ENCODE assay signal across 14 mouse cellular contexts in the genomic region with DNA sequence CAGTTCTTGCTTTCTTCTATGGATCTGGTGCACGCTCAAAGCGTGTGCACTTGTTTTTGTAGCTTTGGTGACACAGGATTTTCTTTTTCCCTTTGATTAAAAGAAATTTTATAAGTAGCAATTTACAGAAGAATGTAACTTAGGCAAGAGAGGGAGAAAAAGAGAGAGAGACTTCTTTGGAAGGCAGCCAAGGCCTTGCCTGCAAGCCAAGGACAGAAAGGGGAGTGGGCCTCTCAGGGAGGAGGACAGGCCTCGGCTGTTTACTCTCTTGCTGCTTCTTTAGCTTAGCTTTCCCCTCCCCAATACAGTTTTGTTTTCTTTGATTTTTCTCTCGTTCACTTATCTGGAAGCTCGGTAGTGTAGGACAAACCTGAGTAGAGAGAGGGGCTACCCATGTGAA. TPM values are rescaled to one million over a fixed set of nuclear protein-coding genes. Genes with fewer than 3 reads are reported as not detected.
DNase-seq lines count a peak whose midpoint lies in the region; ATAC-seq lines count a peak whose summit lies in the region.
"Had no signal": no experiment of that assay in that cellular context is flagged by ENCODE, and none has a peak within 500 bp of the region (broad histone marks: within the 10 kb centered on the region; RNA-seq: fewer than 3 reads in every experiment).

No protein-coding gene starts in this region.

- H3K9ac ChIP-seq in hindbrain, embryonic 14.5 days = no peak overlapping the region
- H3K9ac ChIP-seq in hindbrain, embryonic 12.5 days = no peak overlapping the region
- H3K9ac ChIP-seq in neural tube, embryonic 15.5 days (replicated peaks) = no peak overlapping the region
- H3K9ac ChIP-seq in embryonic facial prominence, embryonic 15.5 days = no peak overlapping the region
- H3K9ac ChIP-seq: neural tube, embryonic 12.5 days had no signal

- H3K36me3 ChIP-seq in hindbrain, embryonic 14.5 days (replicated peaks; ENCODE audit: control insufficient read depth, insufficient read depth) = no peaks in the 10 kb centered on the region
- no peaks in the 10 kb centered on the region for H3K36me3 ChIP-seq in hindbrain, embryonic 12.5 days
- H3K36me3 ChIP-seq in neural tube, embryonic 15.5 days = no peaks in the 10 kb centered on the region
- H3K36me3 ChIP-seq in embryonic facial prominence, embryonic 15.5 days = no peaks in the 10 kb centered on the region
- H3K36me3 ChIP-seq: neural tube, embryonic 12.5 days had no signal

- 72% methylated on average over 5 of the region's 5 CpGs for WGBS in hindbrain, embryonic 14.5 days
- 90% methylated on average over 5 of the region's 5 CpGs for WGBS in hindbrain, embryonic 12.5 days
- 73% methylated on average over 5 of the region's 5 CpGs for WGBS in neural tube, embryonic 15.5 days
- 25% methylated on average over 5 of the region's 5 CpGs for WGBS in embryonic facial prominence, embryonic 15.5 days

- H3K4me1 ChIP-seq in hindbrain, embryonic 14.5 days (replicated peaks; ENCODE audit: control insufficient read depth, insufficient read depth, low read length) = peaks cover 9% of the 10 kb centered on the region
- H3K4me1 ChIP-seq in hindbrain, embryonic 12.5 days = peaks cover 9% of the 10 kb centered on the region
- peaks cover 13% of the 10 kb centered on the region for H3K4me1 ChIP-seq in neural tube, embryonic 15.5 days
- peaks cover 27% of the 10 kb centered on the region for H3K4me1 ChIP-seq in embryonic facial prominence, embryonic 15.5 days

- no peaks in the 10 kb centered on the region for H3K27me3 ChIP-seq in hindbrain, embryonic 14.5 days (ENCODE audit: control insufficient read depth, insufficient read depth, low read length)
- no peaks in the 10 kb centered on the region for H3K27me3 ChIP-seq in hindbrain, embryonic 12.5 days
- no peaks in the 10 kb centered on the region for H3K27me3 ChIP-seq in neural tube, embryonic 15.5 days (replicated peaks)
- H3K27me3 ChIP-seq in embryonic facial prominence, embryonic 15.5 days = no peaks in the 10 kb centered on the region
- H3K27me3 ChIP-seq: neural tube, embryonic 12.5 days had no signal

- 0 out of 2 replicates have a peak overlapping the region, but pooled peaks have one; percentile 3 for H3K27ac ChIP-seq in hindbrain, embryonic 14.5 days
- no peak overlapping the region for H3K27ac ChIP-seq in hindbrain, embryonic 12.5 days
- peak overlapping the region; percentile 28; the same call in 1 of the 2 replicates for H3K27ac ChIP-seq in neural tube, embryonic 15.5 days (replicated peaks)
- peak overlapping the region; percentile 99 for H3K27ac ChIP-seq in embryonic facial prominence, embryonic 15.5 days (replicated peaks)
- H3K27ac ChIP-seq: neural tube, embryonic 12.5 days had no signal

- intact Hi-C loops in gastrocnemius, postnatal 14 days (cut with DNase I; ENCODE audit: low total_unique reads) = no loop called here

- ATAC-seq in hindbrain, embryonic 14.5 days (ENCODE audit: low FRiP score) = no peak
- no peak for ATAC-seq in hindbrain, embryonic 12.5 days (ENCODE audit: low FRiP score)
- no peak for ATAC-seq in neural tube, embryonic 15.5 days (ENCODE audit: low FRiP score)
- ATAC-seq in embryonic facial prominence, embryonic 15.5 days (ENCODE audit: insufficient number of reproducible peaks, low FRiP score, low TSS enrichment, low read depth) = no peak
- ATAC-seq: hindbrain, embryonic 16.5 days had no signal

- H3K4me3 ChIP-seq in hindbrain, embryonic 14.5 days (replicated peaks; ENCODE audit: low read length) = no peak overlapping the region
- H3K4me3 ChIP-seq in hindbrain, embryonic 12.5 days = no peak overlapping the region
- H3K4me3 ChIP-seq in neural tube, embryonic 15.5 days (replicated peaks) = no peak overlapping the region
- no peak overlapping the region for H3K4me3 ChIP-seq in embryonic facial prominence, embryonic 15.5 days (replicated peaks)
- H3K4me3 ChIP-seq: neural tube, embryonic 12.5 days had no signal

- H3K9me3 ChIP-seq in hindbrain, embryonic 14.5 days (ENCODE audit: control insufficient read depth, low read length) = no peaks in the 10 kb centered on the region
- no peaks in the 10 kb centered on the region for H3K9me3 ChIP-seq in hindbrain, embryonic 12.5 days (replicated peaks)
- H3K9me3 ChIP-seq in neural tube, embryonic 15.5 days (replicated peaks) = no peaks in the 10 kb centered on the region
- H3K9me3 ChIP-seq in embryonic facial prominence, embryonic 15.5 days (replicated peaks) = no peaks in the 10 kb centered on the region
- H3K9me3 ChIP-seq: neural tube, embryonic 12.5 days had no signal

- H3K4me2 ChIP-seq in hindbrain, embryonic 14.5 days (replicated peaks) = no peak overlapping the region
- no peak overlapping the region for H3K4me2 ChIP-seq in hindbrain, embryonic 12.5 days (replicated peaks)
- no peak overlapping the region for H3K4me2 ChIP-seq in neural tube, embryonic 15.5 days
- H3K4me2 ChIP-seq in embryonic facial prominence, embryonic 15.5 days (replicated peaks) = no peak overlapping the region
- H3K4me2 ChIP-seq: neural tube, embryonic 12.5 days had no signal

- DNase-seq in hindbrain, embryonic 14.5 days (ENCODE audit: low spot score) = no peak
- no peak for DNase-seq in neural tube, embryonic 10.5 days (ENCODE audit: extremely low spot score, low spot score)
- peak; percentile 70 for DNase-seq in testis, postnatal 10 days (ENCODE audit: low spot score)
- DNase-seq in gastrocnemius, postnatal 14 days = no peak
- no peak for DNase-seq in layer of hippocampus, postnatal 10 days (ENCODE audit: low spot score in 2 of 2)
- DNase-seq: cerebellum, adult 8-10 months; left cerebral cortex, postnatal 4 days; thymus, postnatal 4 days had no signal

RNA-seq across cellular contexts. Expression of a gene that starts 1.8 kb away (rescaled TPM):
- 14.0 and 17.9 TPM in 2 replicates for polyA plus RNA-seq in hindbrain, embryonic 14.5 days (2014; fragmentation: Nextera tagmentation; extraction: Ambion mirVana)
- 25.7 and 29.3 TPM in 2 replicates for polyA plus RNA-seq in hindbrain, embryonic 12.5 days (2016; fragmentation: Nextera tagmentation; extraction: Ambion mirVana)
- 20.0 and 21.2 TPM in 2 replicates for polyA plus RNA-seq in neural tube, embryonic 15.5 days (2015; fragmentation: Nextera tagmentation; extraction: Ambion mirVana)
- polyA plus RNA-seq in embryonic facial prominence, embryonic 15.5 days (2015; fragmentation: Nextera tagmentation; extraction: Ambion mirVana) = 19.7 and 21.1 TPM in 2 replicates
- total RNA-seq in gastrocnemius, postnatal 14 days (2021) = 1 to 10 TPM; 5.5 to 6.3 TPM
- 10 to 100 TPM; 22.5 to 23.6 TPM for total RNA-seq in layer of hippocampus, postnatal 10 days (2021)

RNA-seq across cellular contexts. Expression of a gene that starts 12.7 kb away (rescaled TPM):
- 9.7 and 9.9 TPM in 2 replicates for polyA plus RNA-seq in hindbrain, embryonic 14.5 days (2014; fragmentation: Nextera tagmentation; extraction: Ambion mirVana)
- polyA plus RNA-seq in hindbrain, embryonic 12.5 days (2016; fragmentation: Nextera tagmentation; extraction: Ambion mirVana) = 8.6 and 9.2 TPM in 2 replicates
- polyA plus RNA-seq in neural tube, embryonic 15.5 days (2015; fragmentation: Nextera tagmentation; extraction: Ambion mirVana) = 18.1 and 23.5 TPM in 2 replicates
- polyA plus RNA-seq in embryonic facial prominence, embryonic 15.5 days (2015; fragmentation: Nextera tagmentation; extraction: Ambion mirVana) = 14.7 and 15.7 TPM in 2 replicates
- 1 to 10 TPM; 6.5 to 7.7 TPM for total RNA-seq in gastrocnemius, postnatal 14 days (2021)
- 10 to 100 TPM; 25.5 to 28.4 TPM for total RNA-seq in layer of hippocampus, postnatal 10 days (2021)
- total RNA-seq: megakaryocyte, adult 5-6 weeks had no signal

RNA-seq across cellular contexts. Expression of a gene that starts 13.3 kb away (rescaled TPM):
- polyA plus RNA-seq in hindbrain, embryonic 14.5 days (2014; fragmentation: Nextera tagmentation; extraction: Ambion mirVana) = 22.6 and 25.9 TPM in 2 replicates
- 63.4 and 66.4 TPM in 2 replicates for polyA plus RNA-seq in hindbrain, embryonic 12.5 days (2016; fragmentation: Nextera tagmentation; extraction: Ambion mirVana)
- polyA plus RNA-seq in neural tube, embryonic 15.5 days (2015; fragmentation: Nextera tagmentation; extraction: Ambion mirVana) = 33.1 and 37.6 TPM in 2 replicates
- polyA plus RNA-seq in embryonic facial prominence, embryonic 15.5 days (2015; fragmentation: Nextera tagmentation; extraction: Ambion mirVana) = 104 and 108 TPM in 2 replicates
- total RNA-seq in gastrocnemius, postnatal 14 days (2021) = 10 to 100 TPM; 65.6 to 69.5 TPM
- total RNA-seq in layer of hippocampus, postnatal 10 days (2021) = 10 to 100 TPM; 30.7 to 38.2 TPM
- total RNA-seq: megakaryocyte, adult 5-6 weeks had no signal

RNA-seq across cellular contexts. Expression of a gene that starts 26.5 kb away (rescaled TPM):
- 43.0 and 50.1 TPM in 2 replicates for polyA plus RNA-seq in hindbrain, embryonic 14.5 days (2014; fragmentation: Nextera tagmentation; extraction: Ambion mirVana)
- polyA plus RNA-seq in hindbrain, embryonic 12.5 days (2016; fragmentation: Nextera tagmentation; extraction: Ambion mirVana) = 36.9 and 38.6 TPM in 2 replicates
- polyA plus RNA-seq in neural tube, embryonic 15.5 days (2015; fragmentation: Nextera tagmentation; extraction: Ambion mirVana) = 62.7 and 75.1 TPM in 2 replicates
- polyA plus RNA-seq in embryonic facial prominence, embryonic 15.5 days (2015; fragmentation: Nextera tagmentation; extraction: Ambion mirVana) = 22.5 and 26.3 TPM in 2 replicates
- 1 to 10 TPM; 5.2 to 6.2 TPM for total RNA-seq in gastrocnemius, postnatal 14 days (2021)
- 100 to 1,000 TPM; 148 to 159 TPM for total RNA-seq in layer of hippocampus, postnatal 10 days (2021)
- total RNA-seq: megakaryocyte, adult 5-6 weeks had no signal

RNA-seq across cellular contexts. Expression of a gene that starts 40.2 kb away (rescaled TPM):
- 37.5 and 40.3 TPM in 2 replicates for polyA plus RNA-seq in hindbrain, embryonic 14.5 days (2014; fragmentation: Nextera tagmentation; extraction: Ambion mirVana)
- polyA plus RNA-seq in hindbrain, embryonic 12.5 days (2016; fragmentation: Nextera tagmentation; extraction: Ambion mirVana) = 25.3 and 25.7 TPM in 2 replicates
- 40.2 and 50.7 TPM in 2 replicates for polyA plus RNA-seq in neural tube, embryonic 15.5 days (2015; fragmentation: Nextera tagmentation; extraction: Ambion mirVana)
- 1.3 and 1.4 TPM in 2 replicates for polyA plus RNA-seq in embryonic facial prominence, embryonic 15.5 days (2015; fragmentation: Nextera tagmentation; extraction: Ambion mirVana)
- total RNA-seq in gastrocnemius, postnatal 14 days (2021) = under 1 TPM; 0.09 to 0.25 TPM
- 10 to 100 TPM; 48.3 to 53.8 TPM for total RNA-seq in layer of hippocampus, postnatal 10 days (2021)
